Mouse (Mus musculus) liver, embryonic 14.5 days (tissue): ENCODE measurements around the gene Slc35d2.

ENCODE experiments used
- CTCF ChIP-seq: IDR thresholded peaks from 2 replicates; pipeline ENCODE4 v1.5.1; 2016; ENCODE audit warnings: antibody characterized with exemption, low read depth, control low read depth
- EP300 ChIP-seq: IDR thresholded peaks from 2 replicates; pipeline ENCODE4 v1.6.1; 2016; ENCODE audit warnings: antibody characterized with exemption, low read depth

DNA sequence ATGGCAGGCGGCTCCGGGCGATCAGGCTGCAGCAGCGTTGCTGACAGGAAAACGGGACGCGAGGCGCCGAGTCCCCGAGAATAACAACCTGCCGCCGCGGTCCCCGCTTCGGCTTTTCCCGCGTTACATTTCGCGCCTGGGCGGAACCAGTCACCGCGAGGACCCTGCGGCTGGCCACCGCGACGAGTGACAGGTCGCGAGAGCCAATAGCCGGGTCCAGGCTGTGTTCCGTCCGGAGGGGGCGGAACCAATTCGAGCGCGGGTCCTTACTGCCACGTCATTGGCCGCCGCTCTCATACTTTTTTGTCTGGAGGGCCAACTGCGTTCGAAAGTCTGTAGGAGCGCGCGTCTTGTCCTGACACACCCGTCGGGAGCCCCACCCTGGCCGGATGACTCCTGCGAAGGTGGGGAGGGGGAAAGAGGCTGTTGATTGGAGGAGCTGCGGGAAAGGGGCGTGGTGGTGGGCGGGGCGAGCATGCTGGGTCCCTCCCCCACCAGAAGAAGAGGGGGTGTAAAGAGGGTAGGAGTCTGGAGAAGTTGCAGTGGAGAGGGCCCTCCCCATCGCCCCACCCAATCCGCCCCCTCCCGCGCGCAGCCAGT is 24.0 kb upstream of the Slc35d2 start, which contains the start of gene Zfp367:
- TF ChIP-seq CTCF (no peak), EP300 (no peak)
